Mouse (Mus musculus): ENCODE data around the gene Cd63.

The Cd63 gene

GRCm38 (mm10) chr10:128900698-128901097 is at the start of gene Cd63:
Gene Cd63, plus strand, starts transcription at chr10:128900989.
- in situ Hi-C loops (cut with MboI, MseI) = loop anchor here in 1 of 2 experiments (5.0 kb wide), 1 partner anchor 133 kb away; no protein-coding TSS in a partner anchor

GRCm38 (mm10) chr10:128861176-128861575 is 39.6 kb upstream of the Cd63 start:
- in situ Hi-C loops (cut with MboI, MseI) = no loop called here

GRCm38 (mm10) chr10:128866042-128866441 is 34.7 kb upstream of the Cd63 start:
- in situ Hi-C loops (cut with MboI, MseI) = no loop called here

- in situ Hi-C loops (cut with MboI, MseI) = no loop called here
Observed at GRCm38 (mm10) chr10:128866518-128866917, 34.3 kb upstream of the Cd63 start.

GRCm38 (mm10) chr10:128870341-128870740 is 30.4 kb upstream of the Cd63 start:
- in situ Hi-C loops (cut with MboI, MseI) = no loop called here

GRCm38 (mm10) chr10:128878291-128878690 is 22.5 kb upstream of the Cd63 start:
- in situ Hi-C loops (cut with MboI, MseI) = no loop called here

GRCm38 (mm10) chr10:128878811-128879210 is 22.0 kb upstream of the Cd63 start:
- in situ Hi-C loops (cut with MboI, MseI) = no loop called here

GRCm38 (mm10) chr10:128882067-128882466 is 18.7 kb upstream of the Cd63 start:
- in situ Hi-C loops (cut with MboI, MseI) = no loop called here

- in situ Hi-C loops (cut with MboI, MseI) = loop anchor here (5.0 kb wide), 1 partner anchor 42 kb away; no protein-coding TSS in a partner anchor
Observed at GRCm38 (mm10) chr10:128888941-128889827, 11.6 kb upstream of the Cd63 start.

GRCm38 (mm10) chr10:128889846-128890245 is 10.9 kb upstream of the Cd63 start:
- in situ Hi-C loops (cut with MboI, MseI) = loop anchor here (5.0 kb wide), 1 partner anchor 43 kb away; no protein-coding TSS in a partner anchor

- in situ Hi-C loops (cut with MboI, MseI) = no loop called here
Observed at GRCm38 (mm10) chr10:128890383-128891295, 10.2 kb upstream of the Cd63 start.

- in situ Hi-C loops (cut with MboI, MseI) = no loop called here
Observed at GRCm38 (mm10) chr10:128891296-128892094, 9.3 kb upstream of the Cd63 start, which contains the start of gene Gdf11. Gene Gdf11, minus strand, starts transcription at chr10:128891718.

- in situ Hi-C loops (cut with MboI, MseI) = no loop called here
Observed at GRCm38 (mm10) chr10:128892246-128892645, 8.5 kb upstream of the Cd63 start.

- in situ Hi-C loops (cut with MboI, MseI) = loop anchor here in 1 of 2 experiments (5.0 kb wide), 1 partner anchor 163 kb away; no protein-coding TSS in a partner anchor
Observed at GRCm38 (mm10) chr10:128895437-128895836, 5.4 kb upstream of the Cd63 start.

- in situ Hi-C loops (cut with MboI, MseI) = loop anchor here in 1 of 2 experiments (5.0 kb wide), 1 partner anchor 164 kb away; no protein-coding TSS in a partner anchor
Observed at GRCm38 (mm10) chr10:128895952-128896693, 4.7 kb upstream of the Cd63 start.

- in situ Hi-C loops (cut with MboI, MseI) = loop anchor here in 1 of 2 experiments (5.0 kb wide), 1 partner anchor 165 kb away; no protein-coding TSS in a partner anchor
Observed at GRCm38 (mm10) chr10:128896807-128897206, 4.0 kb upstream of the Cd63 start.

GRCm38 (mm10) chr10:128897501-128897900 is 3.3 kb upstream of the Cd63 start:
- in situ Hi-C loops (cut with MboI, MseI) = loop anchor here in 1 of 2 experiments (5.0 kb wide), 1 partner anchor 165 kb away; no protein-coding TSS in a partner anchor

GRCm38 (mm10) chr10:128899759-128900490 is 864 bp upstream of the Cd63 start:
- in situ Hi-C loops (cut with MboI, MseI) = loop anchor here (5.0 kb wide), 2 partner anchors 133 to 168 kb away; no protein-coding TSS in a partner anchor

GRCm38 (mm10) chr10:128901409-128901808 is 620 bp downstream of the Cd63 start:
- in situ Hi-C loops (cut with MboI, MseI) = loop anchor here in 1 of 2 experiments (5.0 kb wide), 1 partner anchor 134 kb away; no protein-coding TSS in a partner anchor

All from T-helper 17 cell (primary cell).